Mouse (Mus musculus) limb, embryonic 15.5 days (tissue): ENCODE measurements around the gene Fads2. TPM values are rescaled to one million over a fixed set of nuclear protein-coding genes. Genes with fewer than 3 reads are reported as not detected.
A peak's percentile ranks its signal among the peaks of the same experiment; 100 is the strongest.

Source experiments
- ATAC-seq: fragments of 200-750 bp; cut with Nextera tagmentation; 2 replicates; pipeline ENCODE4 v1.8.0; 2017; ENCODE audit warnings: low read depth, moderate TSS enrichment; ENCODE audit not compliant: insufficient number of reproducible peaks, low FRiP score, low TSS enrichment
- H3K27ac ChIP-seq: fragments of 300-500 bp; sonication (generic); 2 replicates; pipeline ENCODE4 v1.5.1; 2015; ENCODE audit warnings: moderate library complexity, mild to moderate bottlenecking, inconsistent platforms
- H3K27me3 ChIP-seq: fragments of 300-500 bp; sonication (generic); 2 replicates; pipeline ENCODE4 v1.6.1; 2015; ENCODE audit warnings: inconsistent platforms
- H3K36me3 ChIP-seq: fragments of 300-500 bp; sonication (generic); 2 replicates; pipeline ENCODE4 v1.6.1; 2015; ENCODE audit warnings: inconsistent platforms
- H3K4me1 ChIP-seq: fragments of 300-500 bp; sonication (generic); 2 replicates; pipeline ENCODE4 v1.6.1; 2015; ENCODE audit warnings: inconsistent platforms
- H3K4me2 ChIP-seq: fragments of 300-500 bp; sonication (generic); 2 replicates; pipeline ENCODE4 v1.6.1; 2015; ENCODE audit warnings: mild to moderate bottlenecking, inconsistent platforms
- H3K4me3 ChIP-seq: fragments of 300-500 bp; sonication (generic); 2 replicates; pipeline ENCODE4 v1.5.1; 2015; ENCODE audit warnings: mild to moderate bottlenecking, inconsistent platforms
- H3K9ac ChIP-seq: fragments of 300-500 bp; sonication (generic); 2 replicates; pipeline ENCODE4 v1.6.1; 2015; ENCODE audit warnings: inconsistent platforms
- H3K9me3 ChIP-seq: fragments of 300-500 bp; sonication (generic); 2 replicates; pipeline ENCODE4 v1.6.1; 2016; ENCODE audit warnings: inconsistent platforms
- WGBS: fragments of 180-500 bp; shearing (Covaris S2); methylation state at CpG from one replicate; pipeline ENCODE4 v1.1.7; 2015; 5-methylcytosine and 5-hydroxymethylcytosine counted together
- polyA plus RNA-seq: library from polyadenylated mRNA; unstranded; fragments of >200 nt; fragmentation: Nextera tagmentation; extraction: Ambion mirVana; gene quantifications from 2 replicates; pipeline ENCODE4 v1.2.1, GENCODE M21; 2015

Fads2 gene
- polyA plus RNA-seq, 1 experiment from 2014 or later, result 63.8 TPM

DNA sequence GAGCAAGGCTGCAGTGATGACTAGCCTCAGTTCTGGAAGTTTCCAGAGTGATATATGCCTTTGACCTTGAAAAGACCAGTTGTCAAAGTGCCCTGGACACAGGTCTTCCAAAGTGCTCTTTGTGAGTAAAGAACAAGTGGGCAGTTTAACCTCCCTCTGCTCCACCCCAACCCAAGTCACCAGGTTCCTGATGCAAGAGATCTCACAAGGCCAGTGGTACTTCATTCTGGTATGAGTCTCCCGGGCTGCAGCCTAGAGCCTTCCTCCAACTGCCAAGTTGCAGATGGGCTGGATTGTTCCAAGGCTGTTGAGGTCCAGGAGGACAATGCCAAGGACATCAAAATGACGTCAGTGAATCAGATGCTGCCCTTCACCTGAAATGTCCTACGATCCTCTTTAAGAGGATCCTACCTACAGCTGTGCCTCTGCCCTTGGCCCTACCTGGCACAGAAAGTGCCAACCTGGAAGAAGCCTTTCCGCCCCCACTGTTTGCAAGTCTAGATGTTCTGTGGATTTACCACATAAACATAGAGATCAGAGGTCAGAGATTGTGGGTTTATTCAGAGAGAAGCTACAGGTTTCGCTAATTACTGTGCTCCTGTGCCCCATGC lies 20.6 kb upstream of the Fads2 start:
- no peak for ATAC-seq
- no peak overlapping the region for H3K4me3 ChIP-seq
- H3K9ac ChIP-seq, result no peak overlapping the region
- WGBS, result 77% methylated on average over 5 of the region's 5 CpGs
- no peaks in the 10 kb centered on the region for H3K4me1 ChIP-seq
- H3K4me2 ChIP-seq, result no peak overlapping the region
- no peaks in the 10 kb centered on the region for H3K27me3 ChIP-seq
- no peak overlapping the region for H3K27ac ChIP-seq
- no peaks in the 10 kb centered on the region for H3K9me3 ChIP-seq
- H3K36me3 ChIP-seq, result no peaks in the 10 kb centered on the region

DNA sequence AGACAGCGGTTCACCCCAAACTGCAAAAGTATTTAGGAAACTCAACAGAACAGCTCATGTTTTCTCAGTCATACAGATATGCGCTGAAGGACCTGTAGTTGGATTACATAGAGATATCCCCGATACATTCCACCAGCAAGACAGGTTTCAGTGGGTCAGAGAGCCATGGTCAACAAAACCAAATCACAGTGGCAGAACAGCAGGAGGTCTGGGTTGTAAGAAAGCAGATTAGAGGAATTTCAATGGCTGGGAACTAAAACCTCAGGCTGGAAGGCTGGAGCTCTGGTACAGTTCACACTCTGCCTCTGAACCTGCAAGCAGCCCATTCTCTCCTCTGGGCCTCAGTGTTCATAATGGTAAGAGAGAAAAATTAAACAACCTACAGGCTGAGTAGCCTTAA lies 15.1 kb upstream of the Fads2 start:
- Histone ChIP-seq H3K4me3 (no peak overlapping the region), H3K4me2 (no peak overlapping the region), H3K9me3 (no peaks in the 10 kb centered on the region), H3K9ac (no peak overlapping the region), H3K27ac (no peak overlapping the region), H3K27me3 (no peaks in the 10 kb centered on the region), H3K36me3 (no peaks in the 10 kb centered on the region), H3K4me1 (0 out of 2 replicates have a peak, but pooled peaks cover 3% of the 10 kb centered on the region)
- WGBS, result 80% methylated on average over 3 of the region's 3 CpGs
- ATAC-seq, result no peak

DNA sequence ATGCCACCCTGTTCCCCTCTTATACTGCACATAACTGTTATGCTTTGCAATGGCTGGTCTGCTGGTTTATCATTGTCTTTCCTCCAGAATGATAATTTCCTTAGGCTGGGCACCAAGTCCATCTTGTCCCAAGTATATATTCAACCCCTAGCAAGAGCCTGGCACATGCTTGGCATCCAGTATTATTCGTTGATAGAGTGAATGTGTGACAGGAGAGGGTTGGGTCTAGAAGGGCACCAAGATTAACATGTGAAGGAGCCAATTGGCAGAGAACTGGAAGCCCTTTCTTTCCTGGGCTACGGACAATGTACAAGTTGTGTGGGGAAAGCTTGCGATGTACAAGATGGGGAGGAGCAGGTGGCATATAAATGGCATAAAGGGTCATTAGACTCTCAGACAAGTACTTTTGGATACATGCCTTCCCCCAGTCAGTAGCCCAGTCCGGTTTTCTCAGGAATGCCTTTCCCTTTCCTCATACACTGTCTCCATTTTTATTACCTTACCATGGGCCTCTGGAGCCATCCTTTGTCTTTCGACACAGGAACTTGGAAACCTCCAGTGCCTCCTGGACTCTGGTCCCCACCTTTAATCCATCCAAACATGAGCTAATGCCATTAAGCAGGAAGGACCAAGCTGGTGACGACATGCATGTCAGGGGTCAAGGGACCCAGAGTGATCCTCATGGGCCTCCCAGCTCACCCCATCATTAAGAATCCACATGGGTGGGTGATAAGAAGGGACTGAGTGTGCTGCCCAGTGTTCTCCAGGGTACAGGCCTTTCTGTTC lies 14.0 kb upstream of the Fads2 start:
- Histone ChIP-seq H3K27me3 (no peaks in the 10 kb centered on the region), H3K4me2 (no peak overlapping the region), H3K4me1 (0 out of 2 replicates have a peak, but pooled peaks cover 3% of the 10 kb centered on the region), H3K4me3 (no peak overlapping the region), H3K9me3 (no peaks in the 10 kb centered on the region), H3K9ac (no peak overlapping the region), H3K36me3 (no peaks in the 10 kb centered on the region), H3K27ac (no peak overlapping the region)
- WGBS, result 80% methylated on average over 6 of the region's 6 CpGs
- no peak for ATAC-seq

DNA sequence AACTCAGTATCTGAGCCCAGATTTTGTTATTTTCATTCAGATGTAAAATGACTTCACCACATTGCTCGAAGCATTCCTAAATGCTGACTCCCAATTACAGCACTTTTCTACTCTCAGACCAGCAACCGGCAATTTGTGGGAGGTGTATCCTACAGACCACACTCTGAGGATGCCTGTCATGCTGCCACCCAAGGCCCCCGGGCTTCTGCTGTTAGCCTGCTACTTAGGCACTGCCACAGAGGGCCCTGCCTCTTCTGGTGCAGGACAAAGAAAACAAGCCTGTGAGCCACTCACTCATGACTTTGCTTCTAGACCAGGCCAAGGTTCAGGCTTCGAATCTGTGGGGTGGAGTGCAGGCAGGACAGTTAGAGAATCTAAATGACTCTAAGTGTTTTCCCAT lies 11.4 kb upstream of the Fads2 start:
- WGBS, result 61% methylated on average over 4 of the region's 4 CpGs

DNA sequence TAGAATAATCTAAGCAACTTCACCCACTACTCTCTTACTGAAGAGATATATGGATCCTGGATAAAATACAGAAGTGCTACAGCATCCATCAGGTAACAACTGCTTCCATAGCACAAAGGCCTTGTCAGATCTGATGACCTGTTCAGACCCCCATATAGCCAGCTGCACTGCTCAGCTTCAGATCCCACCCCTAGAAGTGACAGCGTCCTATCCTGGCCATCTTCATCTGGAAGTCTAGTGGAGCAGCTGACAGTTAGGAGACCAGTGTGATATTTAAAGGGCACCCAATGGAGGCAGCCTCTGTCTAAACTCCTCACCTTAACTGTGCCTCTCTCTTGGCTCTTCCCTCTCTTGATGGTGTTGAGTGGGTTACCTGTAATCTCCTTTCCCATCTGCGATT lies 7.1 kb upstream of the Fads2 start:
- Histone ChIP-seq H3K36me3 (no peaks in the 10 kb centered on the region), H3K4me3 (no peak overlapping the region), H3K27ac (no peak overlapping the region), H3K9me3 (no peaks in the 10 kb centered on the region), H3K9ac (no peak overlapping the region), H3K27me3 (no peaks in the 10 kb centered on the region), H3K4me2 (no peak overlapping the region), H3K4me1 (no peaks in the 10 kb centered on the region)
- ATAC-seq, result no peak
- WGBS, result 88% methylated on average over 2 of the region's 2 CpGs

More for the DNA sequence above, 11.4 kb upstream of the Fads2 start:
- Histone ChIP-seq H3K36me3 (no peaks in the 10 kb centered on the region), H3K27me3 (no peaks in the 10 kb centered on the region), H3K9me3 (no peaks in the 10 kb centered on the region), H3K27ac (no peak overlapping the region), H3K4me1 (0 out of 2 replicates have a peak, but pooled peaks cover 3% of the 10 kb centered on the region), H3K9ac (no peak overlapping the region), H3K4me3 (no peak overlapping the region), H3K4me2 (no peak overlapping the region)
- no peak for ATAC-seq

DNA sequence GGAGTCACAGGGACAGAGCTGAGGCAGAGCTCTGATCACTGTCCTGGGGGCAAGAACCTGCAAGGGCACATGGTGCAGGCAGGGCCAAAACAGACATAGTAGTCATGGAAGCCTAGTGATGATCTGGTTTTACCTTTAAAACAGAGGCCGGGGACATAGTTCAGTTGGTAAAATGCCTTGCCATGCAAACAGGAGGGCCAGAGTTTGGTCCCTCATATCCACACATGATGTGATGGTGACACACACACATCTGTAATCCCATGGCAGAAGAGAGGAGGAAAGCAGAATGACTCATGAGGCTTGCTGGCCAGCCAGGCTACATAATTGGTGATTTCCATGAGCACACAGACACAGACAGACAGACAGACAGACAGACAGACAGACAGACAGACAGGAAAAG lies 6.6 kb upstream of the Fads2 start:
- no peak for ATAC-seq
- 89% methylated on average over 1 of the region's 1 CpGs for WGBS
- H3K4me3 ChIP-seq, result no peak overlapping the region
- no peaks in the 10 kb centered on the region for H3K27me3 ChIP-seq
- H3K9ac ChIP-seq, result no peak overlapping the region
- H3K9me3 ChIP-seq, result no peaks in the 10 kb centered on the region
- no peaks in the 10 kb centered on the region for H3K4me1 ChIP-seq
- no peak overlapping the region for H3K27ac ChIP-seq
- H3K4me2 ChIP-seq, result no peak overlapping the region
- no peaks in the 10 kb centered on the region for H3K36me3 ChIP-seq

DNA sequence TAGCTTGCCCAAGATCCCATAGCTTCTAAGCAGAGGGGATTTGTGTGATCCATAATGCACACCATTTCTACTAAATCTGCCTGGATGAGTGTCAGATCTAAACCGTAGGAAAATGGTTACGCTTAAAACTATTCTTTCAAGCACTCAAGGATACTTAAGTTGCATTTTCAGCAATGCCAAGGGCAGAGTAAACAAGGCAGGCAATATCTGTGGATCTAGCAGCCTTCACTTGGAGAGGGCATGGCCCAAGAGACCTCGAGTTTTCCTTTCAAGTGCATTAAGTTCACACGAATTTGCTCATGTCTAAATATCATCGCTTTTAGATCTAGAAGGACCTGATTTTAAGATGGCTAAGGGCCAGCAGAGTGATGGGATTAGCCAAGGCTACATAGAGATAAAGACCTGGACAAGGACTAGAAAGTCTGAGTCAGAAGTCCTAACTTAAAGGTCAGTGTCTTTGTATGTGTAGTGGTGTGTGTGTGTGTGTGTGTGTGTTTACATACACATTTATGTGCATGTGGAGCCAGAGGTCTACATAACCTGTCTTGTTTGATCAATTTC lies 5.6 kb upstream of the Fads2 start:
- ATAC-seq, result no peak
- H3K27me3 ChIP-seq, result no peaks in the 10 kb centered on the region

DNA sequence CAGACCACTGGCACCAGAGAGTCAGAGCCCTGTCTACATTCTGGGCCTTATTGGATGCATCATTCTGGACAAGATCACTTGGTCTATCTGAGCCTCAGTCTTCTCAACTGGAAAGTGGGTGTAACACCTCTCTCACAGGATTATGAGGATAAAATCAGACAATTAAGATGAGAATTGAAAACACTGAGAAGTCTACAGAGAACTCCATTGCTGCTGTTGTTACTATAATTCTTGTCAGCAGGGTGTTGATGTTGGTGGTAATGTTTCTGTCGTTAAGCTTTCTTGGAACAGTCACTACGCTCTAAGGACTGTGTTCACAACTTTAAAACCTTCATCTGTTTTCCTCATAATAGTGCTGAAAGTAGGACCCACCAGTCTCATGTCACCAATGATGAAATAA lies 5.1 kb upstream of the Fads2 start:
- 75% methylated on average over 2 of the region's 2 CpGs for WGBS
- Histone ChIP-seq H3K4me1 (peaks cover 9% of the 10 kb centered on the region; the same call in 1 of the 2 replicates), H3K4me2 (no peak overlapping the region), H3K9me3 (no peaks in the 10 kb centered on the region), H3K27ac (no peak overlapping the region), H3K9ac (no peak overlapping the region), H3K4me3 (no peak overlapping the region), H3K27me3 (no peaks in the 10 kb centered on the region), H3K36me3 (no peaks in the 10 kb centered on the region)
- no peak for ATAC-seq

More for the DNA sequence above, 5.6 kb upstream of the Fads2 start:
- H3K27ac ChIP-seq, result no peak overlapping the region
- H3K4me2 ChIP-seq, result no peak overlapping the region
- H3K9ac ChIP-seq, result no peak overlapping the region
- no peaks in the 10 kb centered on the region for H3K36me3 ChIP-seq
- peaks cover 7% of the 10 kb centered on the region; the same call in 1 of the 2 replicates for H3K4me1 ChIP-seq
- H3K9me3 ChIP-seq, result no peaks in the 10 kb centered on the region
- 82% methylated on average over 5 of the region's 5 CpGs for WGBS
- H3K4me3 ChIP-seq, result no peak overlapping the region

DNA sequence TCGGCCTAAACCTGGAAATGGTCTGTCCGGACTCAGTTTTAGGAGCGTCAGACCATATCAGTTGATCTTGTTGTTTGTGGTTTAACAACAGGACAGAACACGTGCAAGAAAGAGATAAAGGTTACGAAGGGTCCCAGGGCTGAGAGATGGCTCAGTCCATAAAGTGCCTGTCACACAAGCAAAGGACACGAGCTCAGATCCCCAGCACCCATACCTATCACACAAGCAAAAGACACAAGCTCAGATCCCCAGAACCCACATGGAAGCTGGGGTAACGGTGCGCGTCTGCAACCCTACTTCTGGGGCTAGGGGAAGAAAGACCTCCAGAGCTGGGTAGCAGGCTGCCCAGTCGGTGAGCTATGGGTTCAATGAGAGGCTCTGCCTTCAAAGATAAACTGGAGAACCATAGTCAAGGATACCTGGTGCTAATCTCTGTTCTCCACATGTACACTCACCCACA lies 3.5 kb upstream of the Fads2 start:
- no peaks in the 10 kb centered on the region for H3K9me3 ChIP-seq
- 70% methylated on average over 10 of the region's 10 CpGs for WGBS
- no peak for ATAC-seq

DNA sequence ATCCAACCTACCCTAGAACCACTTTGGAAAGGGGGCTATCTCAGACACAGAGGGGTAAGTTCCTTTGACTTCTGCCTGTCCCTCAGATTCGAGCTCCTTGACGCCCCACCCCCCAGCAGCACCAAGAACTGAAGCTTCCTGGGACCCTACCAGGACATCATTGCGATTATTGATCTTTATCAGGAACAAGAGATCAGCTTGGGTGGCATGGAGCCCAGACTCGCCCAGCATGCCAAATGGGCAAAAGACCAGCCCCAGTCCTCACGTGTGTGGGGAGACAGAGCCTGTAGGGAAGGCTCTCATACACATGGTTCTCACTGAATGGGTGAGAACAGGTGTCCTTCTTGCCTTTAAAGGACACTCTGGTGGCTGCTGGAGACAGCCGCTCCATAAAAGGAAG lies 2.7 kb upstream of the Fads2 start:
- no peak for ATAC-seq

More for the DNA sequence above, 3.5 kb upstream of the Fads2 start:
- H3K27me3 ChIP-seq, result no peaks in the 10 kb centered on the region
- no peak overlapping the region for H3K4me2 ChIP-seq
- H3K9ac ChIP-seq, result no peak overlapping the region
- no peak overlapping the region for H3K27ac ChIP-seq
- H3K4me1 ChIP-seq, result peaks cover 19% of the 10 kb centered on the region
- no peak overlapping the region for H3K4me3 ChIP-seq
- no peaks in the 10 kb centered on the region for H3K36me3 ChIP-seq

DNA sequence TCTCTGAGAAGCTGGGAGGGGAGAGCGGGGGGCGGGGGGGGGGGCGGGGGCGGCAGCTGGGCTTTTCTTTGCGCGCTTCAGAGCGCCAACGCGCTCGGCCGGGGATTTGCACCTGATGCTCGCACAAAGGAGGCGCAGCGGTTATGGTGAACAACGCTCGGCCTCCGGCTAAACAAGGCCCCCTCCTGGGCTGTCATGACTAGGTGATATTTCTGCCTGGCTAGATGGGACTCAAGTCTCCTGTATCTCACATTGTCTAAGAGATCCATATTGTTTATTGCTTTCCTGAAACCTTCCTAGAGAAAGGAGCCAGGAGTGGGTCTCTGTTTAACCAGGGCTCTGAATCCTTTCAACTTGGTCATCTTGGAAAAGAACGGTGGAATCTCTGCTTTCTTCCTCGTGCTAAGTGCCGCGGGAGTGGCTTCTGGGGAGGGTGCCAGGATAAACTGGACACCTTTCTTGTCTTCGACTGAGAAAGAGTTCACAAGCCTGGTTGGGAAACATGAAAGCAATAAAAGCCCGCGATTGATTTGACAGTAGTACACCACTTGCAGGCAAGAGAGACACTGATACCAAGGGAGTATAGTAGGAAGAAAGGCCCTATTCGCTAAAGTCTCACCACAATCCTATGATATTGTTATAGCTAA lies 631 bp upstream of the Fads2 start:
- H3K27me3 ChIP-seq, result no peaks in the 10 kb centered on the region
- no peaks in the 10 kb centered on the region for H3K9me3 ChIP-seq
- peak overlapping the region; percentile 61 for H3K4me3 ChIP-seq
- H3K9ac ChIP-seq, result peak overlapping the region; percentile 47; the same call in 1 of the 2 replicates
- peak overlapping the region; percentile 86 for H3K27ac ChIP-seq
- WGBS, result 4% methylated on average over 21 of the region's 25 CpGs
- peaks cover 35% of the 10 kb centered on the region for H3K4me1 ChIP-seq
- ATAC-seq, result no peak
- H3K36me3 ChIP-seq, result no peaks in the 10 kb centered on the region
- peak overlapping the region; percentile 60 for H3K4me2 ChIP-seq

More for the DNA sequence above, 2.7 kb upstream of the Fads2 start:
- Histone ChIP-seq H3K4me3 (no peak overlapping the region), H3K4me1 (peaks cover 25% of the 10 kb centered on the region), H3K4me2 (no peak overlapping the region), H3K9me3 (no peaks in the 10 kb centered on the region), H3K36me3 (no peaks in the 10 kb centered on the region), H3K9ac (no peak overlapping the region), H3K27me3 (no peaks in the 10 kb centered on the region), H3K27ac (no peak overlapping the region)
- WGBS, result 82% methylated on average over 6 of the region's 6 CpGs
